Mouse (Mus musculus): Measurements from ENCODE around the gene Olfr713. TPM values are rescaled to one million over a fixed set of nuclear protein-coding genes. Genes with fewer than 3 reads are reported as not detected.

The Olfr713 gene
- not detected in 2 replicates for polyA plus RNA-seq (2012; rRNA removed)

GRCm38 (mm10) chr7:107030874-107031273 is at the start of gene Olfr713:
Gene Olfr713 (plus strand): TSS chr7:107031174.

DNA sequence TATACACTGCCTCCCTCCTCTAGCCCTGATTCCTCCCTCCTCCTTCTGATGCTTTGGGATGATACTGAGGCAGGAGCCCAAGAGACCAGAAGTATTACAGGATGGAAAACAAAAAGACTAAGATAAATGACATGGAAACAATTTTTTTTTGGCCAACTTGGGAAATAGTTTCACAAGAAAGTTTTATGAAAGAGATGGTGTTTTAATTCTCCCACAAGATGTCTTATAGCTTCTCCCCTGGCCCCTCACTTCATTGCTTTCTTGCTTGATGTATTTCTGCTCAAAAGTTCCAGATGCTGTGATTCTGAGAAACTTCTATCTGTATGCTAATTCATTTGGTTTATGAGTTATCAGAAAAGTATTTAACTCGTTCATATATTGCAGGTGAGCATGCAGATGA is 25.0 kb upstream of the Olfr713 start, which contains the start of gene Olfr2:
TSS of gene Olfr2 (minus strand) at position 101 of the 400 bp plus-strand sequence.

GRCm38 (mm10) chr7:107070681-107071080 is 39.7 kb downstream of the Olfr713 start, which contains the start of gene Olfr714:
Gene Olfr714 (plus strand): TSS chr7:107070981.

Other genes with a start within 250 kb of the Olfr713 start
- not detected in 2 replicates for gene Olfr699, start 238.0 kb upstream of the Olfr713 start, polyA plus RNA-seq (2012; rRNA removed)
- not detected in 2 replicates for gene Olfr700, start 222.3 kb upstream of the Olfr713 start, polyA plus RNA-seq (2012; rRNA removed)
- gene Olfr701, start 217.0 kb upstream of the Olfr713 start, polyA plus RNA-seq (2012; rRNA removed) = not detected in 2 replicates
- gene Olfr702, start 197.3 kb upstream of the Olfr713 start, polyA plus RNA-seq (2012; rRNA removed) = not detected in 2 replicates
- not detected in 2 replicates for gene Olfr703, start 187.8 kb upstream of the Olfr713 start, polyA plus RNA-seq (2012; rRNA removed)
- not detected in 2 replicates for gene Olfr704, start 168.0 kb upstream of the Olfr713 start, polyA plus RNA-seq (2012; rRNA removed)
- gene Olfr705, start 154.3 kb upstream of the Olfr713 start, polyA plus RNA-seq (2012; rRNA removed) = not detected in 2 replicates
- gene Olfr706, start 143.0 kb upstream of the Olfr713 start, polyA plus RNA-seq (2012; rRNA removed) = not detected in 2 replicates
- gene Olfr707, start 129.9 kb upstream of the Olfr713 start, polyA plus RNA-seq (2012; rRNA removed) = not detected in 2 replicates
- not detected in 2 replicates for gene Olfr1532-ps1, start 123.2 kb upstream of the Olfr713 start, polyA plus RNA-seq (2012; rRNA removed)
- gene Olfr709-ps1, start 99.0 kb upstream of the Olfr713 start, polyA plus RNA-seq (2012; rRNA removed) = not detected in 2 replicates
- gene Olfr710, start 82.9 kb upstream of the Olfr713 start, polyA plus RNA-seq (2012; rRNA removed) = not detected in 2 replicates
- not detected in 2 replicates for gene Olfr6, start 67.2 kb upstream of the Olfr713 start, polyA plus RNA-seq (2012; rRNA removed)
- gene Olfr711, start 55.7 kb upstream of the Olfr713 start, polyA plus RNA-seq (2012; rRNA removed) = not detected in 2 replicates
- gene Olfr2, start 25.1 kb upstream of the Olfr713 start, polyA plus RNA-seq (2012; rRNA removed) = not detected in 2 replicates
- not detected in 2 replicates for gene Olfr714, start 39.8 kb downstream of the Olfr713 start, polyA plus RNA-seq (2012; rRNA removed)
- not detected in 2 replicates for gene Olfr17, start 62.0 kb downstream of the Olfr713 start, polyA plus RNA-seq (2012; rRNA removed)
- gene Olfr715b, start 79.2 kb downstream of the Olfr713 start, polyA plus RNA-seq (2012; rRNA removed) = not detected in 2 replicates
- not detected in 2 replicates for gene Olfr715, start 99.9 kb downstream of the Olfr713 start, polyA plus RNA-seq (2012; rRNA removed)
- not detected in 2 replicates for gene Olfr716, start 107.2 kb downstream of the Olfr713 start, polyA plus RNA-seq (2012; rRNA removed)
- not detected in 2 replicates for gene Nlrp14, start 135.8 kb downstream of the Olfr713 start, polyA plus RNA-seq (2012; rRNA removed)
- gene Rbmxl2, start 178.3 kb downstream of the Olfr713 start, polyA plus RNA-seq (2012; rRNA removed) = not detected in 2 replicates